Mouse (Mus musculus): ENCODE measurements around the gene Etv5.
"Not testable (repeated sequence)": the region's sequence is repeated elsewhere in the genome, so short reads cannot be mapped to it uniquely, and the experiment has no call there.

The Etv5 gene

GRCm38 (mm10) chr16:22398354-22398753 is 41.2 kb downstream of the Etv5 start:
- no peak for DNase-seq (ENCODE audit: extremely low read depth, low read depth, low spot score)

GRCm38 (mm10) chr16:22396420-22396819 is 43.1 kb downstream of the Etv5 start:
- DNase-seq (ENCODE audit: extremely low read depth, low read depth, low spot score), result no peak

- DNase-seq (ENCODE audit: extremely low read depth, low read depth, low spot score), result no peak
These were observed 44.2 kb downstream of the Etv5 start for GRCm38 (mm10) chr16:22395093-22395844.

- DNase-seq (ENCODE audit: extremely low read depth, low read depth, low spot score), result no peak
These were observed 49.1 kb downstream of the Etv5 start for GRCm38 (mm10) chr16:22390348-22390897.

- DNase-seq (ENCODE audit: extremely low read depth, low read depth, low spot score), result no peak
These were observed 50.2 kb downstream of the Etv5 start for GRCm38 (mm10) chr16:22389146-22389911.

GRCm38 (mm10) chr16:22387731-22388130 is 51.8 kb downstream of the Etv5 start:
- no peak for DNase-seq (ENCODE audit: extremely low read depth, low read depth, low spot score)

GRCm38 (mm10) chr16:22382018-22382417 is 57.5 kb downstream of the Etv5 start:
- not testable (repeated sequence) for DNase-seq (ENCODE audit: extremely low read depth, low read depth, low spot score)

- no peak for DNase-seq (ENCODE audit: extremely low read depth, low read depth, low spot score)
These were observed 58.5 kb downstream of the Etv5 start for GRCm38 (mm10) chr16:22380981-22381380.

- DNase-seq (ENCODE audit: extremely low read depth, low read depth, low spot score), result no peak
These were observed 59.5 kb downstream of the Etv5 start for GRCm38 (mm10) chr16:22379986-22380385.

- no peak for DNase-seq (ENCODE audit: extremely low read depth, low read depth, low spot score)
These were observed 60.2 kb downstream of the Etv5 start for GRCm38 (mm10) chr16:22379342-22379741.

- no peak for DNase-seq (ENCODE audit: extremely low read depth, low read depth, low spot score)
These were observed 61.8 kb downstream of the Etv5 start for GRCm38 (mm10) chr16:22377714-22378113.

- DNase-seq (ENCODE audit: extremely low read depth, low read depth, low spot score), result no peak
These were observed 64.6 kb downstream of the Etv5 start for GRCm38 (mm10) chr16:22374898-22375297.

- no peak for DNase-seq (ENCODE audit: extremely low read depth, low read depth, low spot score)
These were observed 66.8 kb downstream of the Etv5 start for GRCm38 (mm10) chr16:22372701-22373124.

- DNase-seq (ENCODE audit: extremely low read depth, low read depth, low spot score), result no peak
These were observed 67.3 kb downstream of the Etv5 start for GRCm38 (mm10) chr16:22372225-22372624.

- DNase-seq (ENCODE audit: extremely low read depth, low read depth, low spot score), result no peak
These were observed 72.4 kb downstream of the Etv5 start for GRCm38 (mm10) chr16:22367099-22367498.

- DNase-seq (ENCODE audit: extremely low read depth, low read depth, low spot score), result no peak
These were observed 73.5 kb downstream of the Etv5 start for GRCm38 (mm10) chr16:22366040-22366439.

- no peak for DNase-seq (ENCODE audit: extremely low read depth, low read depth, low spot score)
These were observed 73.9 kb downstream of the Etv5 start for GRCm38 (mm10) chr16:22365596-22365995.

- no peak for DNase-seq (ENCODE audit: extremely low read depth, low read depth, low spot score)
These were observed 80.7 kb downstream of the Etv5 start for GRCm38 (mm10) chr16:22358701-22359354.

GRCm38 (mm10) chr16:22354177-22354576 is 85.3 kb downstream of the Etv5 start:
- not testable (repeated sequence) for DNase-seq (ENCODE audit: extremely low read depth, low read depth, low spot score)

GRCm38 (mm10) chr16:22353639-22354038 is 85.9 kb downstream of the Etv5 start:
- no peak for DNase-seq (ENCODE audit: extremely low read depth, low read depth, low spot score)

- no peak for DNase-seq (ENCODE audit: extremely low read depth, low read depth, low spot score)
These were observed 88.3 kb downstream of the Etv5 start for GRCm38 (mm10) chr16:22351194-22351593.
